Mouse (Mus musculus) mouse embryonic stem cell (cell line): Measurements from ENCODE around the gene Kcnq2.

ENCODE experiments used
- in situ Hi-C, 2 experiments: fragments of 300-500 bp; cut with MboI; formaldehyde crosslinking; loops; 1 replicate in 1 of 2; 3 replicates in 1 of 2; pipeline ENCODE4 v1.14.3; 2019 to 2020; ENCODE audit warnings: low sequenced_read_pairs in 2 of 2, low pct_unique_long_range_greater_than_20kb in 1 of 2, mixed read lengths in 1 of 2; ENCODE audit not compliant: unreplicated experiment in 1 of 2

Gene Kcnq2

GRCm38 (mm10) chr2:181116436-181116835 lies 18.7 kb downstream of the Kcnq2 start:
- in situ Hi-C loops: no loop called here

DNA sequence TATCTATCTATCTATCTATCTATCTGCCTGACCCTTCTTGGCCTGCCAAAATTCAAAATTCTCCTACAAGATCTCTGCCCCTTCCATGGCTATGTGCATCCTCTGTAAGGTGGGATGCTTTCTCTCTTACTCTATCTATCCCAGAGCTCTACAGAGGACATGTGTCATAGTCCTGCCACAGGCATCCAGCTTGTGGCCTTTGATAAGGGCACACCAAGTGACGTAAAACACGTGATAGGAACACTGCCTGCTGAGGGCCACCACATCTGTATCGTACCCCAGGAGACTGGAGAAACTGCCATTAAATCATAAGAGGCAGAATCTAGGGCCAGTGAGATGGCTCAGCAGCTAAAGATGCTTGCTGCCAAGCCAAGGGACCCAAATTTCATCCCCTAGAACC lies 19.7 kb downstream of the Kcnq2 start:
- in situ Hi-C loops: no loop called here

DNA sequence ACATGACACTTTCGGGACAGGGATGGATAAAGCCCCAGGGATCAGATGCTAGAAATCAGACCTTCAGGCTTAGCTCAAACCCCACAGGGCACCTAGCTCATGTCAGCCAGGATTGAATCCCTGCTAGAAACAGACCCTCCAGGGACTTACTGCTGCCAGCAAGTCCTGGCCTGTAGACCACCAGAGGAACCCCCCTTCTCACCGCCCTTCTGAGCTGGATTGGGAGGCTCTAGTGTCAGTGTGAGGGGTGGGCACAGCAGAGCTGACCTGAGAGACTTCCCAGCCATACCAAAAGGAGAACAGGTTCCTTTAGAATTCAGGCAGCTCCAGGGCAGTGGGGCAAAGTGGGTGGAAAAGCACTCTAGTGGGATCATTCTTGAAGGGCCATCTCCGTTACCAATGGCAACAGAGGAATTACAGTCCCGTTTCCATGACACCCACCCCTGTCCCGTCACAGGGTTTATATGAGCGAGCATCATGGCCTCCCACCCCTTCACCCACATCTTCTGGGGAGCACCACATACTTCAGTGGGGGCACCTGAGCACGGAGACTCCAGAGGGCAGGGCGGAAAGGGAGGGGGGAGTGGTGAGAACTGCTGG lies 21.2 kb downstream of the Kcnq2 start:
- in situ Hi-C loops: no loop called here

DNA sequence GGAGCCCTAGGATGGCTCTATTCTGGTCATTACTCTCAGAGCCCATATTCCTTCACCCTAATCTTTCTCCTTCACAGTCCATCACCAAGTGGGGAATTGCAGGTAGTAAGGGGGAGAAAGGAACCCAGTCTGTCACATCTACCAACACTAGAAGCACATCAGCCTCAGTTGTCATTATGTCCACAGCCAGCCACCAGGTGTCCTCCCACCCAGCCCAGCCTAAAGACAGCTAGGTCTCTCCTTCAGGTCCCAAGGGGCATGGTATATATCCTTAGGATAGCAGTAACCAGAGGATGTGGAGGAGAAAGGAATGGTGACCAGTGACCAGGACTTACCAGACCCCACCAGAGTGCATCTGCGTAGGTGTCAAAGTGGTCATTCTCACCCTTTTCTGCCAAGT lies 23.4 kb downstream of the Kcnq2 start:
- in situ Hi-C loops: no loop called here

- in situ Hi-C loops: no loop called here
Observed at GRCm38 (mm10) chr2:181104111-181104510, 31.0 kb downstream of the Kcnq2 start.

DNA sequence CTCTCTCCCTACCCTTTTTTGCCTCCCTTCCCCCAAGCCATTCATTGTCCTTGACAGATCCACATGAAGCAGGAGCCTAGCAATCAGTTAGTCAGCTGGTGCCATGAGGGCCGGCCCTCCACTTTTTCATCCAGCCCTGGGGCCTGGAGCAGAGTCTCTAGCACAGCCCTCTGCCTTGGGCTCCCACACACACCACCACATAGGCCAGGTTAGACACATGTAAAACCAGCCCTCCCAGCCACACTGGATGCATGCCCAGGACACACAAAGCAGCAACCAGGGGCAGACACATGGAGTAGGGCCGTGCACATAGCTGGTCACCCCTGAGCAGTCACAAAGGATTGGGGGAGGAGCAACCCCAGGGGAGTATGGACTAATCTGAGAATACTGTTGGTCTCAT lies 32.9 kb downstream of the Kcnq2 start:
- in situ Hi-C loops: no loop called here

- in situ Hi-C loops: no loop called here
Observed at GRCm38 (mm10) chr2:181101626-181102025, 33.5 kb downstream of the Kcnq2 start.

DNA sequence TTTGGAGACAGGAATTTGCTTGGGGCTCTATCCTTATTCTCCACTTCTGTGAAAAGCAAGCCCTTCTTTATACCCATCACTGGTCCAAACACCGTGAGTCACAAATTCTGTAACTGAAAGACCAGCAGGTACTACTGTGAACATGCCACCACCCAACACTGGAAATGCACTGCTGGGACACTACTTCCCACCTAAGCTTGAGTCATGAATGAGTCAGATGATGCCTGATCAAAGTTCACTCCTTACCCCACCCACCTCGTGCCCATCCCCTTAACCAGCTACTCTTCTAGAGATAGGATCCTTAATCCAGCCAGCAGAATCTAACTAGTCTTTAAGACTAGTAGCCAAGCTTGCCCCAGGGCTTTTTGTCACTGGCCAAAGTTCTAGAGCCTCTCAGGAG lies 35.0 kb downstream of the Kcnq2 start:
- in situ Hi-C loops: no loop called here

DNA sequence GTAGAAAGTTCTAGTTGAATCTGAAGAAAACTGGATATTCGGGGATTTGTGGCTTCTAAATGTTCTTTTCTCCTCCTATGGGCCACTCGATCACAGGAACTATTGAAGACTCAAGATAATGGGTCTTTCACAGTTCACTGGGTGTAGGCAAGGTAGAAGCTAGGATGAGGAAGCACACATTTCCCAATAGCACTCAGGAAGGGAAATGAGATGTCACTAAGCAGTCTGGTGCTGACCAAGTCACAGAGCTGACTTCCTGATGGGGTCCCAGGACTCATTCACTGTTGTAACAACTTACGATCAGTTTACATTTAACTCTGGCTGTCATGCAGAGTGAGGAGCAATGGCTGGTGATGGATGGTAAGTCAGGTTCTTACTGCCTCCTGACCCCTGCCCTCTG lies 45.0 kb downstream of the Kcnq2 start:
- in situ Hi-C loops: no loop called here

DNA sequence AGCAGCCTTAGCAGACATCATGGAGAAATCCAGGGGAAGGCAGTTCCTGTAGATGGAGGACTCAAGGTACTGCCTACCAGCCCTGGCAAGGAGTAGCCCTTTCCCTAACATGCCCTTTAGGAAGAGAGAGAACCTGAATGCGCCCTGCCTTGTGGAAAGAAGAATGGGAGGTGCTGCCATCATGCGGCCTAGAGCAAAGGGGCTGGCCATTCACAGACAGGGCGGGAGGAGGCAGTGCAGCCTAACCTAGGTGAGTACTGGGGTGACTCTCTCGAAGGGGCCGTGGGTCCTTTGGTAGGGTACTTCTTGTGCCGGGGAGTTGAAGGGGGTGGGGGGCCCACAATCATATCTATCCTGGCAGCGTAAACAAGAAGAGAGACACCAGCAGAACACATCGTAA lies 50.1 kb downstream of the Kcnq2 start:
- in situ Hi-C loops: no loop called here

DNA sequence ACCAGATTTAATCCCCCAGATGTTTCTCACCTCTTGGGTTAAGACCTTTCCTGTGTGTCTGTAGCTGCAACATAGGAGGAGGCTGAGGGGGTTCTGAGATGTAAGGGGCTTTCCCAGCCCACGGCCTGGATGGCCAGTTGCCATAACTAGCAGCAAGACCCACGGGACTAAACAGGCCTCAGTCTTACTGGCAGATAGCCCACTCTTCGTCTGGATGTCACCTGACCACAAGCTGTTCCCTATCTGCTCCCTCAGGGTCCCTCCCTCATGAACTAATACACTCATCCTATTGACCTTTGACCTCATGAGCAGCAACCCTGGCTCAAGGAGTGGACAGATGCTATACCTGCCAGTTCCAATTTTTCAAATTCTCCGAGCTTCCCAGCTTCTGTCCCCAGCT lies 51.2 kb downstream of the Kcnq2 start:
- in situ Hi-C loops: no loop called here

GRCm38 (mm10) chr2:181080886-181081285 lies 54.2 kb downstream of the Kcnq2 start:
- in situ Hi-C loops: no loop called here

GRCm38 (mm10) chr2:181079518-181079917 lies 55.6 kb downstream of the Kcnq2 start:
- in situ Hi-C loops: no loop called here

- in situ Hi-C loops: no loop called here
Observed at GRCm38 (mm10) chr2:181078908-181079307, 56.2 kb downstream of the Kcnq2 start.

GRCm38 (mm10) chr2:181075501-181075900 lies 59.6 kb downstream of the Kcnq2 start:
- in situ Hi-C loops: no loop called here

DNA sequence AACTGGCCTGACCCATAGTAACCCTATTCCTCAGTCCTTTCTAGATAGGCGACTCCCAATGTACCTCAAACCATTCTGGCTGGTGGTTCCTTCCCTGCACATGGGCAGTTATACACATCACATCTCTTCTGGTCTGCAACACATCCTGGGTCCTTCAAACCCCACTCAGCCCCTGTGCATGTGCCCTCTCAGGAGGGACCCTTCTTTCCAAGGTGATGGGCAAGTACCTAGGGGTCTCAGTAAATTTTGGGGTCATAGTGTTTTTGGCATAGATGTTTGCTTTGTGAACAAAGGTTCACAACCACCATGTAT lies 62.7 kb downstream of the Kcnq2 start:
- in situ Hi-C loops: no loop called here

DNA sequence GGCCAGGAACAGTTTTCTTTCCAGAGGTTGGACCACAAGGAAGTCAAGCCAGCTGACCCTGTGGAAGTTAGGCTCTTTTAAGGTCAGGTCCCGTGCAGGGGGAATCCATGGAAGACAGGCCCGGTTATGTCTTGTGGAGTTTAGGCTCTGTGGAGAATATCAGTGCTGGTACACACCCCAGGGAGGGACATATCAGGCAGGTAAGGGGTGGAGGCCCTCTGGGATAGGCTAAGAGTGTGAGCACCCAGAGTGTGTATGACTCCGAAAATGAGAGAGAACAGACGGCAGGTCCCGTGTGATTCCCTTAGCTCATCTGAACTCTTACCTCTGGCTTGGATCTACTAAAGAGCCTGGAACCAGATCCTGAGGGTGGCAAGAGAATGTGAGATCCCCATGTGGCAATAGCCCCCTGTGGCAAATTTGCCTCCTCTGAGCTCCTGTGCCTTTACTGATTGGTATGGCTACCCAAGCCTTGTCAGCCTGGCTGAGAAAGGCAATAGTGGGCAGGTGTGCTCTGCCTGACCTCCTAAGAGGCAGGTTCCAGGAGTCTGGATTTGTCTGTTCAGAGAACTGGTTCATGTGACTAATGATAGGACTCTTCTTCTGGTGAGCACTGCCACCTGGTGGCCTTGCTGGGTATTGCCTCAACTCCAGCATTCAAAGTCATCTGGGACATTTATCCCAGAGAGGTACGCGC lies 63.2 kb downstream of the Kcnq2 start:
- in situ Hi-C loops: no loop called here

GRCm38 (mm10) chr2:181070136-181070535 lies 65.0 kb downstream of the Kcnq2 start:
- in situ Hi-C loops: no loop called here

- in situ Hi-C loops: loop anchor here in 1 of 2 experiments (10.0 kb wide), 1 partner anchor 274 kb away; no protein-coding TSS in a partner anchor
Observed at GRCm38 (mm10) chr2:181068499-181068898, 66.6 kb downstream of the Kcnq2 start.

- in situ Hi-C loops: loop anchor here in 1 of 2 experiments (10.0 kb wide), 1 partner anchor 271 kb away; no protein-coding TSS in a partner anchor
Observed at GRCm38 (mm10) chr2:181065827-181066226, 69.3 kb downstream of the Kcnq2 start.
